Mouse (Mus musculus) neural tube, embryonic 11.5 days (tissue): ENCODE results near the gene Samd13. TPM values are rescaled to one million over a fixed set of nuclear protein-coding genes. Genes with fewer than 3 reads are reported as not detected.

ENCODE experiments used
- ATAC-seq: fragments of 200-750 bp; cut with Nextera tagmentation; 2 replicates; pipeline ENCODE4 v1.8.0; 2017; ENCODE audit warnings: moderate number of reproducible peaks, mild to moderate bottlenecking, moderate TSS enrichment, moderate library complexity; ENCODE audit not compliant: insufficient read depth, low FRiP score, low TSS enrichment
- DNase-seq: peaks from one replicate; pipeline ENCODE4 v3.0.0-alpha.2; 2015; ENCODE audit warnings: low spot score
- H3K27ac ChIP-seq: fragments of 300-500 bp; sonication (generic); 2 replicates; pipeline ENCODE4 v1.5.1; 2014; ENCODE audit warnings: low read depth, mild to moderate bottlenecking, low read length
- H3K27me3 ChIP-seq: fragments of 300-500 bp; sonication (generic); 2 replicates; pipeline ENCODE4 v1.6.1; 2014; ENCODE audit warnings: mild to moderate bottlenecking, low read length, mixed read lengths; ENCODE audit not compliant: control insufficient read depth, insufficient read depth
- H3K36me3 ChIP-seq: fragments of 300-500 bp; sonication (generic); 2 replicates; pipeline ENCODE4 v1.6.1; 2014; ENCODE audit warnings: mild to moderate bottlenecking, low read length, moderate library complexity, mixed read lengths; ENCODE audit not compliant: control insufficient read depth, insufficient read depth
- H3K4me1 ChIP-seq: fragments of 300-500 bp; sonication (generic); 2 replicates; pipeline ENCODE4 v1.6.1; 2014; ENCODE audit warnings: low read length, mixed read lengths; ENCODE audit not compliant: control insufficient read depth, insufficient read depth
- H3K4me2 ChIP-seq: fragments of 300-500 bp; sonication (generic); 2 replicates; pipeline ENCODE4 v1.6.1; 2014; ENCODE audit warnings: low read depth, mild to moderate bottlenecking, moderate library complexity
- H3K4me3 ChIP-seq: fragments of 300-500 bp; sonication (generic); 2 replicates; pipeline ENCODE4 v1.5.1; 2014; ENCODE audit warnings: low read depth, low read length
- H3K9ac ChIP-seq: fragments of 300-500 bp; sonication (generic); 2 replicates; pipeline ENCODE4 v1.6.1; 2014; ENCODE audit warnings: mild to moderate bottlenecking, low read length
- H3K9me3 ChIP-seq: fragments of 300-500 bp; sonication (generic); 2 replicates; pipeline ENCODE4 v1.6.1; 2016; ENCODE audit warnings: low read length; ENCODE audit not compliant: control insufficient read depth
- WGBS: fragments of 180-500 bp; shearing (Covaris S2); extraction: QIAGEN DNeasy Blood & Tissue Kit; methylation state at CpG from one replicate; pipeline ENCODE4 v1.1.7; 2014; 5-methylcytosine and 5-hydroxymethylcytosine counted together
- polyA plus RNA-seq: library from polyadenylated mRNA; unstranded; fragments of >200 nt; fragmentation: Nextera tagmentation; extraction: Ambion mirVana; gene quantifications from 2 replicates; pipeline ENCODE4 v1.2.1, GENCODE M21; 2014

The Samd13 gene
- polyA plus RNA-seq, 1 experiment from 2014 or later: 0.46 TPM

DNA sequence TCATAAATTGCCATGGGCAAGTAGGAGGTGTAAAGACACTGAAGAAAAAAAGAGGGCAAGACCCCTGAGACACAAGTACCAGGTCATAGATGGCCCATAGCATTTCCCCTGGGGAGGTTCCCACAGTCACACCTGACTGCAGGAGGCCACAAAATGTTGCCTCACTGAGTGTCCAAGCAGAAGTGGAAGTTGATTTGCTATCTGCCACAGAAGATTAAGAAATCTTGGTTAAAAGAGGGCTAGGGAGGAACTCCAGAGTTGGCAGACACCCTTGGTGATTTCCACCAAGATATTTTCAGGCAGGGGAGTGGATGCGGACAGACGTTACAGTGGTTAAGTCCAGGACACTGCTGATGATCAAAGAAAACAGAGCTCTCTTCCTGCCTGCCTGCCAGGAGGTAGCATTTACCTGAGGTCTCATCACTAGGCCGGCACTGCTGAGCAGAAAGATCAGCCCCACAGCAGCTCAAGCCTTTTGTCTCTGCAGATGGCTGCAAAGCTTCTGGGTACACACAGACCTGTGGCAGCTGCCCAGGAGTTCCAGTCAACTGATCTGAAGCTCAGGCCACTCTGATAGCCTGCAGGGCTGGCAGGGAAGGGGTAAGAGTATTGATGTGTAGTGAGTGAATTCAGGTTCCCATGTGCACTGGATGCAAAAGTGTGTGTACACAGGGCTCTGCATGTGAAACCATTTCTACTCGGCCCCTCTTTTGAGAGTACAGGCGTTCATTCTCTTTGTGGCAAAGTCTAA is 68.7 kb downstream of the Samd13 start:
- no peaks in the 10 kb centered on the region for H3K36me3 ChIP-seq
- no peaks in the 10 kb centered on the region for H3K27me3 ChIP-seq
- DNase-seq (no peak), ATAC-seq (no peak)
- WGBS: 82% methylated on average over 5 of the region's 5 CpGs
- H3K4me3 ChIP-seq: no peak overlapping the region
- H3K4me1 ChIP-seq: no peaks in the 10 kb centered on the region
- no peak overlapping the region for H3K27ac ChIP-seq
- H3K4me2 ChIP-seq: no peak overlapping the region
- no peaks in the 10 kb centered on the region for H3K9me3 ChIP-seq
- H3K9ac ChIP-seq: no peak overlapping the region

DNA sequence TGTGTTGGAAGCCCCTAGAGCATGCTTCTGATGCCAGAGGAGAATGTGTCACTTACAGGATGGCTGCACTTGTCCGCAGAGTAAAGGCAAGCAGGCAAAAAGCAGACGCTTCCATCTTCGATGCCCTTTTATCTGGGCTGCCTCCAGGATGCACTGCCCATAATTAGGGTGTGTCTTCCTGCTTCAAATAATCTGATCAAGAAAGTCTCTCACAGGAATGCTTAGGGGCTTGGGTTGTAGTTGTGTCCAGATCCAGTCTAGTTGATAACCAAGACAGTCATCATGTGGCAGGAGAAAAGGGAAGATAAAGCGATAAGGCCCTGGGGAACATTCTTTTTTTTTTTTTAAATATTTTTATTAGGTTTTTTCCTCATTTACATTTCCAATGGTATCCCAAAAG is 69.9 kb downstream of the Samd13 start, which contains the start of gene Dnase2b:
TSS of gene Dnase2b (minus strand) at position 101 of the 400 bp plus-strand sequence.
- Histone ChIP-seq H3K4me1 (no peaks in the 10 kb centered on the region), H3K27me3 (no peaks in the 10 kb centered on the region), H3K9me3 (no peaks in the 10 kb centered on the region), H3K27ac (no peak within 1 kb of the TSS), H3K4me2 (no peak within 1 kb of the TSS), H3K4me3 (no peak within 1 kb of the TSS), H3K9ac (no peak within 1 kb of the TSS), H3K36me3 (no peaks in the 10 kb centered on the region)
- no peak for ATAC-seq
- DNase-seq: no peak
- 95% methylated on average over 4 of the region's 4 CpGs for WGBS

DNA sequence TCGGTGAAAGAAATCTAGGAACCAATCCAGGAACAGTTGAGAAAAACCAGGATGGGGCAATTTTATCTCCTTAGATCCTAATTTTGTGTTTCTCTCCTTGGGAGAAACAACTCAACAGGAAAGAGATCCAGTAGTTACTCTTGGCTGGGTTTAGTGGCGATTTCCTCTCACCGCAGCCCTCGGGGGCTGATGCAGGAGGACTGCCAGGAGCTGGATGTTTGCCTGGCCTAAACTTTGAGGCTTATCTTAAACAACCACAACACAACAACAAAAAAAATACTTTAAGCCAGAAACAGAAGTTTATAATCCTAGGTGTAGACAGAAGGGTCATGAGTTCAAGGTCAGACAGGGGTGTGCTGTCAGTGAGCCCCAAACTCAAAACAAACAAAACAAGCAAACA is 73.6 kb downstream of the Samd13 start:
- Histone ChIP-seq H3K4me2 (no peak overlapping the region), H3K4me3 (no peak overlapping the region), H3K9ac (no peak overlapping the region), H3K36me3 (no peaks in the 10 kb centered on the region), H3K4me1 (no peaks in the 10 kb centered on the region), H3K9me3 (no peaks in the 10 kb centered on the region), H3K27me3 (no peaks in the 10 kb centered on the region), H3K27ac (no peak overlapping the region)
- 94% methylated on average over 4 of the region's 4 CpGs for WGBS
- ATAC-seq (no peak), DNase-seq (no peak)

DNA sequence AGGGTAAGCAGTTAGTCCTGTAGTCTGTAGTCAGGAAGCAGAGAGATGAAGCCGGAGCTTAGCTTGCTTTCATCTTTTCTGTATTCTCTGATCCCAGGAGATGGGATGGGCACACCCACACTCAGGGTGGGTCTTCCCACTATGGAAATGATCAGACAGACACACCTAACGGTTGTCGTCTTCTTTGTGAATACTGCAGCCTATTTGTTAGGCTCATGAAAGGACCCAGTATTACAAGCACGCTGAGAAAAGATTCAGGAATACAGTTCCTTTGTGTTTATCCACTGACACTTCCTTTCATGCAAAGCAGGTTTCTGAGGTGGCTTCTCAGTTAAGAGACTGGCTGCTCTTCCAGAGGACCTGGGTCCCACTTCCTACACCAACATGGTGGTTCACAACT is 74.1 kb downstream of the Samd13 start:
- Histone ChIP-seq H3K4me3 (no peak overlapping the region), H3K9me3 (no peaks in the 10 kb centered on the region), H3K4me1 (no peaks in the 10 kb centered on the region), H3K9ac (no peak overlapping the region), H3K4me2 (no peak overlapping the region), H3K27ac (no peak overlapping the region), H3K36me3 (no peaks in the 10 kb centered on the region), H3K27me3 (no peaks in the 10 kb centered on the region)
- DNase-seq: no peak
- WGBS: 86% methylated on average over 4 of the region's 4 CpGs
- no peak for ATAC-seq

DNA sequence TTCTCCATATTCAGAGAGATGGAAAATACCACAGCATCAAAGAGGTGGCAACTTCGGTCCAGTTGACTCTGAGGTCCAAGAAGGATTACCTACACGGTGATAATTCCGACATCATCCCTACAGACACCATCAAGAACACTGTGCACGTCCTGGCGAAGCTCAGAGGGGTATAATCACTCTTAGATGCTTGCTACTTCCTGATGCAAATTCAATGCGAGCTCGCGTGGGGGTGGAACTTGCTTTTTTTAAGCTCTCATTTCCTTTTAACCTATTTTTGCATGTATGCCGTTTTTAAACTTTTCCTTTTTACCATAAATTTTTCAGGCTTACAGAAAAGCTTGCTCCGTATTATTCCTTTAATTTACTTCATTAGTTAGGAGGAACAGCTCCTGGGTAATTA is 75.1 kb downstream of the Samd13 start:
- Histone ChIP-seq H3K9me3 (no peaks in the 10 kb centered on the region), H3K4me3 (no peak overlapping the region), H3K27ac (no peak overlapping the region), H3K4me2 (no peak overlapping the region), H3K36me3 (no peaks in the 10 kb centered on the region), H3K27me3 (no peaks in the 10 kb centered on the region), H3K4me1 (no peaks in the 10 kb centered on the region), H3K9ac (no peak overlapping the region)
- DNase-seq (no peak), ATAC-seq (no peak)
- WGBS: 88% methylated on average over 10 of the region's 10 CpGs

DNA sequence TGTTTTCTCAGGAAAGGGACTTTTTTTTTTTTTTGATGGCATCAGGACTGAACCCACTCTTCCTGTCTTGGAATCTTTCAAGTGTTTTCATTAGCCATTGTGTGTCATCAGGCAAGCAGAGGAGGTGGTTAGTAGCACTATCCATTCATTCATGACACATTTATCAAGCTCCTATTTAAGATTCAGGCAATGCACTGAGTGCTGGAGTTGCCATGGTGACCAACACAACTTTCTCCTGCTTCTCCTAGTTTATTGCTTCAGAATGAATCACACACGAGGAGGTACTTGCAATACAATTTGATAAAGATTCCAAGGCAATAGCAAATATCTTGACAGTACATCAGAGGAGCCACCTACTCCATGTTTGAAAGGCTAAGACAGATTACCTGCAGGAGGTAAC is 78.0 kb downstream of the Samd13 start:
- Histone ChIP-seq H3K36me3 (no peaks in the 10 kb centered on the region), H3K4me2 (no peak overlapping the region), H3K4me1 (no peaks in the 10 kb centered on the region), H3K4me3 (no peak overlapping the region), H3K9ac (no peak overlapping the region), H3K27me3 (no peaks in the 10 kb centered on the region), H3K27ac (no peak overlapping the region), H3K9me3 (no peaks in the 10 kb centered on the region)
- ATAC-seq (peak; percentile 72), DNase-seq (no peak)
- 32% methylated on average over 1 of the region's 1 CpGs for WGBS

DNA sequence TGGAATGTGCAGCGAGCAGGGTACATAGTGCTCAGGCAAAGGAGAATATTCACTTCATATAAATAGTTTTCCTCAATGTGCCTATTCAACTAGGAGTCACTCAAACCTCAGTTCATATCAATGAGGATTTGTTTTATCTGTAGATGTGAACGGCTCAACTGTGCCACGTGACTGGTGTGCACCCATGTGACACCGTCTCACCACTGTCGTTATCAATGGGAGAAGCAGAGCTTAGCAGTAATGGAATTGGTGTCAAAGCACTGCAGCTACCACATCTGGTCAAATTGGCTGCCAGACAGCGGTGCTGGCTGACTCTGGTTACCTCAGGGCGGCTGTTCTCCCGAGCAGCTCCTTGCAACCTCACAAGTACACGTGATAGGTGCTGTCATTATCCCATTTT is 80.7 kb downstream of the Samd13 start:
- Histone ChIP-seq H3K27ac (no peak overlapping the region), H3K27me3 (no peaks in the 10 kb centered on the region), H3K4me1 (no peaks in the 10 kb centered on the region), H3K9ac (no peak overlapping the region), H3K4me2 (no peak overlapping the region), H3K4me3 (no peak overlapping the region), H3K36me3 (no peaks in the 10 kb centered on the region), H3K9me3 (no peaks in the 10 kb centered on the region)
- WGBS: 86% methylated on average over 9 of the region's 9 CpGs
- ATAC-seq (no peak), DNase-seq (no peak)

DNA sequence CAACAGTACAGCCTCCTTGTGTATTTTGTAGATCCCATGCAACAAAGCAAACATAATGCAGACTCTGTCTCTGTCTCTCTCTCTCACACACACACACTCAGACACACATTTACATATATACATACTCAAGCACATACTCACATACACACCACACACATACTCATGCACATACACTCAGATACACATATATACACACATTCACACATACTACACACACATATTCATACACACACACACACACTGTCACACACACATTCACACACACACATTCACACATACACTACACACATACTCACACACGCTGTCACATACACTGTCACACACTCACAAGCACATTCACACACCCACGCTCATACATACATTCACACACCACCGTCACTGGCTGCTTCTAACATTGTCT is 82.9 kb downstream of the Samd13 start:
- Histone ChIP-seq H3K9me3 (no peaks in the 10 kb centered on the region), H3K9ac (no peak overlapping the region), H3K36me3 (no peaks in the 10 kb centered on the region), H3K27me3 (no peaks in the 10 kb centered on the region), H3K27ac (no peak overlapping the region), H3K4me2 (no peak overlapping the region), H3K4me3 (no peak overlapping the region), H3K4me1 (no peaks in the 10 kb centered on the region)
- no peak for DNase-seq
- ATAC-seq: no peak
- WGBS: 98% methylated on average over 3 of the region's 3 CpGs

DNA sequence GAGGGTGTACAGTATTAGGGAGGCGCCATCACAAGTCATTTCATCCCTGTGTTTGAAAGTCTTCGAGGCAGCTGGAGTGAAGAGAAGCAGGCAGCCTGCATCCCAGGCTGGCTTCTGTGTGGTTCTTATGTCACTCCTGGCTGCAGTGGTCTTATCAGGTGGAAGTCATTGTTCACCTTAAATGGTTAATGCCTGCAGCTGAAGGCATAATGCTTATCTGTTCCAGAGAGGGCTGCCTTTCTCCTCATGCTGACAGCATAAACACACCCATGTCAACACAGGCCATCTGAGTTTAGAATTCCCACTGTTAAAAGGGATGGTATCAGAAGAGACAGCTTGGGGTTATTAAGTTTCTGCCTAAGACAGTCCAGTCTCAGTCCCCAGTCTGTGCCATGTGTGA is 84.2 kb downstream of the Samd13 start:
- ATAC-seq: no peak

More for the DNA sequence above, 84.2 kb downstream of the Samd13 start:
- DNase-seq: no peak
- no peaks in the 10 kb centered on the region for H3K9me3 ChIP-seq
- H3K36me3 ChIP-seq: no peaks in the 10 kb centered on the region
- WGBS: 89% methylated on average over 2 of the region's 2 CpGs
- H3K4me3 ChIP-seq: no peak overlapping the region
- no peaks in the 10 kb centered on the region for H3K4me1 ChIP-seq
- H3K27ac ChIP-seq: no peak overlapping the region
- H3K4me2 ChIP-seq: no peak overlapping the region
- no peaks in the 10 kb centered on the region for H3K27me3 ChIP-seq
- H3K9ac ChIP-seq: no peak overlapping the region
